Mouse (Mus musculus): ENCODE results near the gene Bag3.

GRCm38 (mm10) chr7:128528596-128528995, 5.2 kb downstream of the Bag3 start:
- TF ChIP-seq CTCF (IDR thresholded peaks at IDR 0.05; ENCODE audit: borderline replicate concordance, extremely low read depth, insufficient read depth, insufficient read length) (no peak), POLR2A (IDR thresholded peaks at IDR 0.05; ENCODE audit: borderline replicate concordance, extremely low read depth, insufficient read depth, insufficient read length, poor library complexity, severe bottlenecking) (no peak)

Measured in brain, embryonic 14.5 days (tissue).